9 mouse cellular contexts compared by ENCODE assay signal in genomic region chr4:124882151-124882729, GRCm38 (mm10). TPM values are rescaled to one million over a fixed set of nuclear protein-coding genes. Genes with fewer than 3 reads are reported as not detected.
DNase-seq lines count a peak whose midpoint lies in the region; ATAC-seq and TF ChIP-seq lines count a peak whose summit lies in the region.
"Had no signal": no experiment of that assay in that cellular context is flagged by ENCODE, and none has a peak within 500 bp of the region (broad histone marks: within the 10 kb centered on the region; RNA-seq: fewer than 3 reads in every experiment).

No protein-coding gene starts in this region.

- TF ChIP-seq CTCF in intestine, postnatal 0 days (IDR thresholded peaks at IDR 0.05; ENCODE audit: low read depth) = no peak
- no peak for TF ChIP-seq CTCF in kidney, postnatal 0 days (IDR thresholded peaks at IDR 0.05; ENCODE audit: low read depth)

- H3K4me2 ChIP-seq in intestine, embryonic 14.5 days (ENCODE audit: low read length) = peak overlapping the region; percentile 57; the same call in 1 of the 2 replicates
- H3K4me2 ChIP-seq in intestine, postnatal 0 days (replicated peaks; ENCODE audit: low read depth) = no peak overlapping the region
- peak overlapping the region; percentile 81 for H3K4me2 ChIP-seq in forebrain, embryonic 13.5 days
- no peak overlapping the region for H3K4me2 ChIP-seq in kidney, postnatal 0 days (ENCODE audit: low read length)
- peak overlapping the region; percentile 77 for H3K4me2 ChIP-seq in midbrain, embryonic 12.5 days (replicated peaks)

- H3K9ac ChIP-seq in intestine, embryonic 14.5 days (ENCODE audit: low read length) = no peak overlapping the region
- H3K9ac ChIP-seq in intestine, postnatal 0 days (ENCODE audit: low read depth, low read length) = no peak overlapping the region
- H3K9ac ChIP-seq in forebrain, embryonic 13.5 days = peak overlapping the region; percentile 55
- H3K9ac ChIP-seq in kidney, postnatal 0 days (ENCODE audit: low read depth, low read length) = no peak overlapping the region
- H3K9ac ChIP-seq in midbrain, embryonic 12.5 days (replicated peaks) = peak overlapping the region; percentile 53

- no peak overlapping the region for H3K27ac ChIP-seq in intestine, embryonic 14.5 days (ENCODE audit: low read depth)
- H3K27ac ChIP-seq in intestine, postnatal 0 days (ENCODE audit: low read depth, low read length) = no peak overlapping the region
- H3K27ac ChIP-seq in forebrain, embryonic 13.5 days = no peak overlapping the region
- no peak overlapping the region for H3K27ac ChIP-seq in kidney, postnatal 0 days
- peak overlapping the region; percentile 83 for H3K27ac ChIP-seq in midbrain, embryonic 12.5 days (replicated peaks)

- no peaks in the 10 kb centered on the region for H3K4me1 ChIP-seq in intestine, embryonic 14.5 days (replicated peaks; ENCODE audit: control insufficient read depth, insufficient read depth, low read length)
- H3K4me1 ChIP-seq in intestine, postnatal 0 days (replicated peaks; ENCODE audit: control insufficient read depth, insufficient read depth, low read length) = no peaks in the 10 kb centered on the region
- H3K4me1 ChIP-seq in forebrain, embryonic 13.5 days = peaks cover 18% of the 10 kb centered on the region
- peaks cover 6% of the 10 kb centered on the region; the same call in 1 of the 2 replicates for H3K4me1 ChIP-seq in kidney, postnatal 0 days (replicated peaks; ENCODE audit: insufficient read depth, low read length)
- peaks cover 31% of the 10 kb centered on the region for H3K4me1 ChIP-seq in midbrain, embryonic 12.5 days

- DNase-seq in intestine, embryonic 14.5 days (ENCODE audit: low spot score) = peak; percentile 84
- DNase-seq in adrenal gland, adult 18-20 months (ENCODE audit: low spot score in 2 of 2) = peak; percentile 43 to 46
- peak; percentile 50 for DNase-seq in kidney, postnatal 0 days (ENCODE audit: low spot score)
- DNase-seq in thymus, postnatal 0 days (ENCODE audit: low spot score) = no peak

- WGBS in intestine, embryonic 14.5 days = 2% methylated on average over 37 of the region's 37 CpGs
- 2% methylated on average over 37 of the region's 37 CpGs for WGBS in intestine, postnatal 0 days
- WGBS in forebrain, embryonic 13.5 days = under 1% methylated on average over 37 of the region's 37 CpGs
- WGBS in kidney, postnatal 0 days = under 1% methylated on average over 37 of the region's 37 CpGs
- WGBS in midbrain, embryonic 12.5 days = under 1% methylated on average over 37 of the region's 37 CpGs

- peaks cover 71% of the 10 kb centered on the region for H3K27me3 ChIP-seq in intestine, embryonic 14.5 days (replicated peaks; ENCODE audit: control insufficient read depth, insufficient read depth, low read length)
- peaks cover 39% of the 10 kb centered on the region for H3K27me3 ChIP-seq in intestine, postnatal 0 days (replicated peaks; ENCODE audit: control insufficient read depth, insufficient read depth, low read length)
- peaks cover 68% of the 10 kb centered on the region for H3K27me3 ChIP-seq in forebrain, embryonic 13.5 days
- peaks cover 49% of the 10 kb centered on the region for H3K27me3 ChIP-seq in kidney, postnatal 0 days (ENCODE audit: insufficient read depth, low read length)
- peaks cover 65% of the 10 kb centered on the region for H3K27me3 ChIP-seq in midbrain, embryonic 12.5 days

- no peaks in the 10 kb centered on the region for H3K36me3 ChIP-seq in intestine, embryonic 14.5 days (ENCODE audit: control insufficient read depth, insufficient read depth, low read length)
- no peaks in the 10 kb centered on the region for H3K36me3 ChIP-seq in intestine, postnatal 0 days (ENCODE audit: control insufficient read depth, insufficient read depth)
- no peaks in the 10 kb centered on the region for H3K36me3 ChIP-seq in forebrain, embryonic 13.5 days (ENCODE audit: poor library complexity, severe bottlenecking)
- no peaks in the 10 kb centered on the region for H3K36me3 ChIP-seq in kidney, postnatal 0 days (ENCODE audit: insufficient read depth, low read length)
- H3K36me3 ChIP-seq in midbrain, embryonic 12.5 days = no peaks in the 10 kb centered on the region
- H3K36me3 ChIP-seq: G1E had no signal

- peak; percentile 31; the same call in 1 of the 2 replicates for ATAC-seq in intestine, embryonic 14.5 days (replicated peaks; ENCODE audit: low FRiP score, low TSS enrichment, low read depth)
- ATAC-seq in intestine, postnatal 0 days = no peak
- ATAC-seq in forebrain, embryonic 13.5 days = peak; percentile 37
- ATAC-seq in kidney, postnatal 0 days (replicated peaks; ENCODE audit: low FRiP score, low read depth) = no peak
- ATAC-seq in midbrain, embryonic 12.5 days (ENCODE audit: low FRiP score, low read depth) = peak; percentile 25
- ATAC-seq in megakaryocyte, adult 5-6 weeks (ENCODE audit: poor library complexity, severe bottlenecking) = no peak

- no peak overlapping the region; the same call in 1 of the 2 replicates for H3K4me3 ChIP-seq in intestine, embryonic 14.5 days (ENCODE audit: low read depth, low read length)
- no peak overlapping the region; the same call in 1 of the 2 replicates for H3K4me3 ChIP-seq in intestine, postnatal 0 days (ENCODE audit: low read depth, low read length)
- peak overlapping the region; percentile 51 for H3K4me3 ChIP-seq in forebrain, embryonic 13.5 days
- no peak overlapping the region for H3K4me3 ChIP-seq in kidney, postnatal 0 days (replicated peaks; ENCODE audit: low read depth, low read length)
- H3K4me3 ChIP-seq in midbrain, embryonic 12.5 days = peak overlapping the region; percentile 58

- H3K9me3 ChIP-seq in intestine, embryonic 14.5 days (ENCODE audit: control insufficient read depth, low read length) = no peaks in the 10 kb centered on the region
- H3K9me3 ChIP-seq in intestine, postnatal 0 days (ENCODE audit: control insufficient read depth) = no peaks in the 10 kb centered on the region
- H3K9me3 ChIP-seq in forebrain, embryonic 13.5 days (replicated peaks) = 0 out of 2 replicates have a peak, but pooled peaks cover 4% of the 10 kb centered on the region
- H3K9me3 ChIP-seq in kidney, postnatal 0 days (replicated peaks; ENCODE audit: low read length) = no peaks in the 10 kb centered on the region
- H3K9me3 ChIP-seq in midbrain, embryonic 12.5 days = no peaks in the 10 kb centered on the region
- H3K9me3 ChIP-seq: G1E had no signal

RNA-seq across cellular contexts. Expression of gene Epha10, which starts 1.5 kb away (rescaled TPM):
- 0.19 and 0.20 TPM in 2 replicates for polyA plus RNA-seq in intestine, embryonic 14.5 days (2014; fragmentation: Nextera tagmentation; extraction: Ambion mirVana)
- polyA plus RNA-seq in intestine, postnatal 0 days (2015; fragmentation: Nextera tagmentation; extraction: Ambion mirVana) = 0.03 and 0.04 TPM in 2 replicates
- 1 to 10 TPM; 1.9 to 2.4 TPM for total RNA-seq in adrenal gland, adult 18-20 months (2021)
- 0.94 and 1.2 TPM in 2 replicates for polyA plus RNA-seq in forebrain, embryonic 13.5 days (2015; fragmentation: Nextera tagmentation; extraction: Ambion mirVana)
- polyA plus RNA-seq in kidney, postnatal 0 days (2015; fragmentation: Nextera tagmentation; extraction: Ambion mirVana) = not detected in 2 replicates
- 12.3 and 13.3 TPM in 2 replicates for polyA plus RNA-seq in midbrain, embryonic 12.5 days (2016; fragmentation: Nextera tagmentation; extraction: Ambion mirVana)
- not detected in 2 replicates for total RNA-seq in megakaryocyte, adult 5-6 weeks (2015)
- total RNA-seq in megakaryocyte, adult 5-6 weeks (2017) = not detected in 2 replicates
- polyA plus RNA-seq in thymus, postnatal 0 days (2015; fragmentation: Nextera tagmentation; extraction: Ambion mirVana) = not detected in 2 replicates
- polyA plus RNA-seq: G1E had no signal

RNA-seq across cellular contexts. Expression of gene Maneal, which starts 20.3 kb away (rescaled TPM):
- polyA plus RNA-seq in intestine, embryonic 14.5 days (2014; fragmentation: Nextera tagmentation; extraction: Ambion mirVana) = 1.0 and 1.5 TPM in 2 replicates
- 0.17 and 0.24 TPM in 2 replicates for polyA plus RNA-seq in intestine, postnatal 0 days (2015; fragmentation: Nextera tagmentation; extraction: Ambion mirVana)
- 1 to 10 TPM; 4.0 to 5.0 TPM for total RNA-seq in adrenal gland, adult 18-20 months (2021)
- 5.1 and 5.7 TPM in 2 replicates for polyA plus RNA-seq in forebrain, embryonic 13.5 days (2015; fragmentation: Nextera tagmentation; extraction: Ambion mirVana)
- 0.34 and 0.36 TPM in 2 replicates for polyA plus RNA-seq in kidney, postnatal 0 days (2015; fragmentation: Nextera tagmentation; extraction: Ambion mirVana)
- polyA plus RNA-seq in midbrain, embryonic 12.5 days (2016; fragmentation: Nextera tagmentation; extraction: Ambion mirVana) = 7.1 and 7.9 TPM in 2 replicates
- 0.93 TPM in 1 of 2 replicates, not detected in the other for total RNA-seq in megakaryocyte, adult 5-6 weeks (2015)
- not detected in 2 replicates for total RNA-seq in megakaryocyte, adult 5-6 weeks (2017)
- polyA plus RNA-seq in thymus, postnatal 0 days (2015; fragmentation: Nextera tagmentation; extraction: Ambion mirVana) = 0.15 and 0.25 TPM in 2 replicates
- polyA plus RNA-seq: G1E had no signal

RNA-seq across cellular contexts. Expression of gene 1110065P20Rik, which starts 31.2 kb away (rescaled TPM):
- polyA plus RNA-seq in intestine, embryonic 14.5 days (2014; fragmentation: Nextera tagmentation; extraction: Ambion mirVana) = 46.0 and 54.4 TPM in 2 replicates
- polyA plus RNA-seq in intestine, postnatal 0 days (2015; fragmentation: Nextera tagmentation; extraction: Ambion mirVana) = 58.8 and 59.4 TPM in 2 replicates
- 10 to 100 TPM; 44.6 TPM for total RNA-seq in adrenal gland, adult 18-20 months (2021)
- 59.2 and 63.6 TPM in 2 replicates for polyA plus RNA-seq in forebrain, embryonic 13.5 days (2015; fragmentation: Nextera tagmentation; extraction: Ambion mirVana)
- 65.1 and 80.9 TPM in 2 replicates for polyA plus RNA-seq in kidney, postnatal 0 days (2015; fragmentation: Nextera tagmentation; extraction: Ambion mirVana)
- 69.1 and 72.4 TPM in 2 replicates for polyA plus RNA-seq in midbrain, embryonic 12.5 days (2016; fragmentation: Nextera tagmentation; extraction: Ambion mirVana)
- total RNA-seq in megakaryocyte, adult 5-6 weeks (2015) = 5.8 and 6.3 TPM in 2 replicates
- total RNA-seq in megakaryocyte, adult 5-6 weeks (2017) = 1.6 and 1.7 TPM in 2 replicates
- 37.4 and 42.6 TPM in 2 replicates for polyA plus RNA-seq in thymus, postnatal 0 days (2015; fragmentation: Nextera tagmentation; extraction: Ambion mirVana)

RNA-seq across cellular contexts. Expression of gene Yrdc, which starts 31.8 kb away (rescaled TPM):
- 41.6 and 41.7 TPM in 2 replicates for polyA plus RNA-seq in intestine, embryonic 14.5 days (2014; fragmentation: Nextera tagmentation; extraction: Ambion mirVana)
- polyA plus RNA-seq in intestine, postnatal 0 days (2015; fragmentation: Nextera tagmentation; extraction: Ambion mirVana) = 19.9 and 22.7 TPM in 2 replicates
- 10 to 100 TPM; 36.8 to 44.2 TPM for total RNA-seq in adrenal gland, adult 18-20 months (2021)
- polyA plus RNA-seq in forebrain, embryonic 13.5 days (2015; fragmentation: Nextera tagmentation; extraction: Ambion mirVana) = 45.8 and 51.4 TPM in 2 replicates
- polyA plus RNA-seq in kidney, postnatal 0 days (2015; fragmentation: Nextera tagmentation; extraction: Ambion mirVana) = 35.1 and 39.2 TPM in 2 replicates
- 48.4 and 49.3 TPM in 2 replicates for polyA plus RNA-seq in midbrain, embryonic 12.5 days (2016; fragmentation: Nextera tagmentation; extraction: Ambion mirVana)
- total RNA-seq in megakaryocyte, adult 5-6 weeks (2015) = 19.7 and 21.3 TPM in 2 replicates
- total RNA-seq in megakaryocyte, adult 5-6 weeks (2017) = 19.1 and 48.6 TPM in 2 replicates
- polyA plus RNA-seq in thymus, postnatal 0 days (2015; fragmentation: Nextera tagmentation; extraction: Ambion mirVana) = 42.2 and 49.4 TPM in 2 replicates

RNA-seq across cellular contexts. Expression of gene 9930104L06Rik, which starts 54.6 kb away (rescaled TPM):
- polyA plus RNA-seq in intestine, embryonic 14.5 days (2014; fragmentation: Nextera tagmentation; extraction: Ambion mirVana) = 4.4 and 4.8 TPM in 2 replicates
- polyA plus RNA-seq in intestine, postnatal 0 days (2015; fragmentation: Nextera tagmentation; extraction: Ambion mirVana) = 4.3 and 4.7 TPM in 2 replicates
- total RNA-seq in adrenal gland, adult 18-20 months (2021) = 10 to 100 TPM; 12.7 to 14.0 TPM
- polyA plus RNA-seq in forebrain, embryonic 13.5 days (2015; fragmentation: Nextera tagmentation; extraction: Ambion mirVana) = 13.9 and 16.3 TPM in 2 replicates
- 7.4 and 8.3 TPM in 2 replicates for polyA plus RNA-seq in kidney, postnatal 0 days (2015; fragmentation: Nextera tagmentation; extraction: Ambion mirVana)
- 17.0 and 18.1 TPM in 2 replicates for polyA plus RNA-seq in midbrain, embryonic 12.5 days (2016; fragmentation: Nextera tagmentation; extraction: Ambion mirVana)
- total RNA-seq in megakaryocyte, adult 5-6 weeks (2015) = 2.4 and 4.0 TPM in 2 replicates
- 6.7 and 7.8 TPM in 2 replicates for total RNA-seq in megakaryocyte, adult 5-6 weeks (2017)
- 9.0 and 10.6 TPM in 2 replicates for polyA plus RNA-seq in thymus, postnatal 0 days (2015; fragmentation: Nextera tagmentation; extraction: Ambion mirVana)

Comparison
In these comparisons a context has a peak if more than half of its experiments do, and no peak if none do; other contexts are left out.
1. ATAC-seq: peak in intestine, embryonic 14.5 days (single experiment), forebrain, embryonic 13.5 days (single experiment) and midbrain, embryonic 12.5 days (single experiment); none in intestine, postnatal 0 days (single experiment), kidney, postnatal 0 days (single experiment) and megakaryocyte, adult 5-6 weeks (single experiment).
2. H3K4me2 ChIP-seq: peak in intestine, embryonic 14.5 days (single experiment), forebrain, embryonic 13.5 days (single experiment) and midbrain, embryonic 12.5 days (single experiment); none in intestine, postnatal 0 days (single experiment) and kidney, postnatal 0 days (single experiment).
3. H3K4me3 ChIP-seq: peak in forebrain, embryonic 13.5 days (single experiment) and midbrain, embryonic 12.5 days (single experiment); none in intestine, embryonic 14.5 days (single experiment), intestine, postnatal 0 days (single experiment) and kidney, postnatal 0 days (single experiment).
4. H3K9ac ChIP-seq: peak in forebrain, embryonic 13.5 days (single experiment) and midbrain, embryonic 12.5 days (single experiment); none in intestine, embryonic 14.5 days (single experiment), intestine, postnatal 0 days (single experiment) and kidney, postnatal 0 days (single experiment).